Mouse (Mus musculus): ENCODE data around the gene Lgals7.

Lgals7 gene

GRCm38 (mm10) chr7:28830981-28831380 is 32.7 kb upstream of the Lgals7 start:
- no peak for DNase-seq (ENCODE audit: low read depth)

- DNase-seq (ENCODE audit: low read depth): no peak
Observed at GRCm38 (mm10) chr7:28831411-28832125, 32.1 kb upstream of the Lgals7 start.

- no peak for DNase-seq (ENCODE audit: low read depth)
Observed at GRCm38 (mm10) chr7:28832137-28832536, 31.5 kb upstream of the Lgals7 start.

GRCm38 (mm10) chr7:28833723-28834347 is 29.8 kb upstream of the Lgals7 start, which contains the start of gene Lgals4:
Gene Lgals4, plus strand, starts transcription at chr7:28833854.
- DNase-seq (ENCODE audit: low read depth): no peak

- DNase-seq (ENCODE audit: low read depth): no peak
Observed at GRCm38 (mm10) chr7:28836936-28837335, 26.7 kb upstream of the Lgals7 start.

- DNase-seq (ENCODE audit: low read depth): no peak
Observed at GRCm38 (mm10) chr7:28838331-28838730, 25.3 kb upstream of the Lgals7 start.

- DNase-seq (ENCODE audit: low read depth): no peak
Observed at GRCm38 (mm10) chr7:28847273-28847672, 16.4 kb upstream of the Lgals7 start.

- no peak for DNase-seq (ENCODE audit: low read depth)
Observed at GRCm38 (mm10) chr7:28849700-28850236, 13.9 kb upstream of the Lgals7 start.

- DNase-seq (ENCODE audit: low read depth): no peak
Observed at GRCm38 (mm10) chr7:28850642-28851041, 13.0 kb upstream of the Lgals7 start.

GRCm38 (mm10) chr7:28859953-28860352 is 3.7 kb upstream of the Lgals7 start:
- no peak for DNase-seq (ENCODE audit: low read depth)

GRCm38 (mm10) chr7:28860898-28861297 is 2.8 kb upstream of the Lgals7 start:
- peak; percentile 56 for DNase-seq (ENCODE audit: low read depth)

GRCm38 (mm10) chr7:28862817-28863499 is 695 bp upstream of the Lgals7 start:
- DNase-seq (ENCODE audit: low read depth): peak; percentile 40

- DNase-seq (ENCODE audit: low read depth): peak; percentile 31
Observed at GRCm38 (mm10) chr7:28864288-28864750, 666 bp downstream of the Lgals7 start.

GRCm38 (mm10) chr7:28865481-28866300 is 2.0 kb downstream of the Lgals7 start:
- DNase-seq (ENCODE audit: low read depth): peak; percentile 99

GRCm38 (mm10) chr7:28866769-28867507 is 3.3 kb downstream of the Lgals7 start:
- peak; percentile 59 for DNase-seq (ENCODE audit: low read depth)

- DNase-seq (ENCODE audit: low read depth): peak; percentile 95
Observed at GRCm38 (mm10) chr7:28867508-28868340, 4.1 kb downstream of the Lgals7 start.

- DNase-seq (ENCODE audit: low read depth): no peak
Observed at GRCm38 (mm10) chr7:28870901-28871664, 7.4 kb downstream of the Lgals7 start.

- no peak for DNase-seq (ENCODE audit: low read depth)
Observed at GRCm38 (mm10) chr7:28874565-28874964, 10.9 kb downstream of the Lgals7 start.

- DNase-seq (ENCODE audit: low read depth): no peak
Observed at GRCm38 (mm10) chr7:28876099-28876498, 12.4 kb downstream of the Lgals7 start.

All from induced T-regulatory cell, adult 2 months (primary cell).